Mouse (Mus musculus) kidney, adult 18-20 months (tissue): ENCODE measurements around the gene Tsen2.

Source experiments
- DNase-seq: peaks from one replicate; pipeline ENCODE4 v3.0.0; 2021

Tsen2 gene

DNA sequence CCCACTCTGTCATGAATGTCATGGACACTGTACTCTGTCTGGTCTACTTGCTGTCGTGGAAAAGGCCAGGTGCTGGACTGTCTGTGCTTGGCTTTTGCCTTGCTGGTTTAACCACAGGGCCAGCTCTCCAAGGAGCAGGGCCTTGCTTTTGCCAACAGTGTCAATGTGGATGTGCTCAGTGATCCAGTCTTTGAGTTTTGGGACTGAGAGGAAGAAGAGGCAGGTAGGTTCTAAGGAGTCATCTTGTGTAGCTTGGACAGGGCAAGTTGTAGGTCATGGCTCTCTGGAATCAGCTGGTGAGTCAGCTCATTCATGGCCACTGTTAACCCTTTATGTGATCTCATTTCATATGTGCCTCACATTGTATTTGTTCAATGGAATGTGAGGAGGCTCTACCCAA, 62.0 kb downstream of the Tsen2 start:
- no peak for DNase-seq

DNA sequence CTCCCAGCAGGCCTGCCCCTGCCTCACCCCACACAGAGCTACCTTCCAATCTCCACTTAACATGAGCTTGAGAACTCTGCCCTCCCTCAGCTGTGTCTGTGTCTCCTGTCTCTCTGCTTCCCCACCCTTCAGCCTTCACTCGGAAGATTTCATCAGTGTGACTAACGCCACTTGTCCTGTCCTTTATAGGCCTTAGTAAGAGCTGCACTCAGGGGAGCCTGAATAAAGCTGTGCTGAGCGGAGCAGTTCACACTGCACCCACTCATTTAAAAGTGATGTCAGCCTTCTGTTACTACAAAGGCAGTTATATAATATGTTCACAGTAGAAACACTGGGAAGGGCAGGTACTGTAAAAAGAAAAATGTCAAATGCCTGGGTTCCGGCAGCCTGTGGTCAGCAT, 63.0 kb downstream of the Tsen2 start:
- DNase-seq = no peak

DNA sequence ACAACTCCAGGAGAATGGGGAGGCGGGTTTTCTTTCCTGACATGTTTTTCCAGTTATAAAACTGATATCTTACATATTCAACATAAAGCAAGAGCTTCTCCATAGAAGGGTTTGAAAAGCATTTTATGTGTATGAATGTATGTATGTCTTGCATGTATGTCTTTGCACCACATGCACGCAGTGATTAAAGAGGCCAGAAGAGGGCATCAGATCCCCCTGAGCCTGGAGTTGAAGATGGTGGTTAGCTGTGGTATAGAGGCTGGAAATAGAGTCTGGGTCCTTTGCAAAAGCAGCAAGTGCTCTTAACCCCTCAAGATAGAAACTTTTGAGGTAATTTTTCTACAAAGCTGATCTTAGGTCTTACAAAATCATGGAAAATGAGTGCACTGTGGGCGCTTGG, 64.7 kb downstream of the Tsen2 start:
- peak; percentile 35 for DNase-seq

DNA sequence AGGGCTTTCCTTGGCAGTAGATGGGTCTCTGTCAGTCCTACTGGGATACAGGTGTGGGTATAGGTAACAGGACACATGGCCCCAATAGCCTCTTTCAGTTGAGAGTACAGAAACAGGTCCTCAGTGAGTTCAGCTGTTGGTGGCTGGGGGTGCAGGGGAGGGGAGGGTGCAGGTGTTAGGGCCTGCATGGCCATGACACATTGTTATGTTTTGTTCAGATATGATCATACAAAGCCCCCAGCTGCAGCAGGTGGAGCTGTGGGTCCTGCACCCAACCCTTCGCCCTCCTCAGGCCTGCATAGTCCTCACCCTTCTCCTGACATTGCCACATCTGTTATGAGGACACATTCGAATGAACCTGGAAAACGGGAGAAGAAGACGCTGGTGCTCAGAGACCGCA, 65.8 kb downstream of the Tsen2 start:
- DNase-seq = no peak

DNA sequence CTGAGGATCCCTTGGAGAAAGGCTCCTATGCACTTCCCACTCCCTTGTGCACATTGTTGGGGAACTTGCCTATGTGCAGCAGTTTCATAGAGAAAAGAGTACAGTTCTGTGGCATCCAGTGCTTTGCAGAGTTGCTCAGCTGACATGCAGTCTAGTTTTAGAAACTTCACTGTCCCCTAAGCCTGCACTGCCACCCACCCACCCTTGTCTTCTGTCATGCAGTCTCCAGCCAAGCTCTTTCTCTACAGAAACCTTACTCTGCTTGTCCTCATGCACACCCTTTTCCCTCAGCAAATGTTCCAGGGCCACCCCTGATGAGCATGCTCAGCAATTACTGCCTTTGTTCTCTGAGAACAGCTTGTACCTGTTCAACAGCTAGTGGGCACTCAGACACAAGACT, 69.3 kb downstream of the Tsen2 start:
- DNase-seq = no peak

DNA sequence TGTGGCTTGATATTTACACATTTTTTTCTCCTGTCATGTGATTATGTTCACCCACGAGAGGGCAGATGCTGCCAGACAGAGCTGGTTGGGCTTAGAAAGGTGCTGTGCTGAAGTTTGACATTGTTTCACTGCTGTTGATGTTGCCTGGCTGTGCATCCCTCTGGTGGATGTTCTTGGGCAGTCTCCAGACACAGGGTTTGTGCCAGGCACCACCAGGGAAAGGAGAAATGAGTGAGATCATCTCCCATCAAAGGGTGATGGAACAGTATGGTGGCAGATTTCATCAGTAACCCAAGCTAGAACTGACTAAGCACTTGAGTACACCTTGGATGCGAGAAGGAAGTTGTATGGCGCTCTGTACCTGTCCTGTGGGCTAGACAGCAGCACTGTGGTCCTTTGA, 71.5 kb downstream of the Tsen2 start:
- DNase-seq = no peak

DNA sequence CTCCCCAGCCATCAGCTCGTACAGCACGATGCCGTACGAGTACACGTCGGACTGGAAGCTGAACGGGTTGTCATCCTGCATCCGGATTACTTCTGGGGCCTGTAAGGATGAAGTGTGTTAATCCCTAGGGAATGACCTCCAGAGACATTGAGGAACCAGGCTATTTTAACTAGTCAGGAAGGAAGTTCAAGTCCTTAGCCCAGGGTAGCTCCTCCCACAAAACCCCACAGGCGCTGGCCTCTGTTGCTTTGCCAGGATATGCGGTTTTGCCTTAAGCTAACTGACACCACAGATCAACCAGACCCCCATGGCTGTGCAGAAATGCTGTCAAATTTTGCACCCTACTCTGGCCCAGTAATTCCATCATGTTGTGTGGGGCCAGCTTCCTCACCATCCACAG, 75.4 kb downstream of the Tsen2 start:
- peak; percentile 25 for DNase-seq

DNA sequence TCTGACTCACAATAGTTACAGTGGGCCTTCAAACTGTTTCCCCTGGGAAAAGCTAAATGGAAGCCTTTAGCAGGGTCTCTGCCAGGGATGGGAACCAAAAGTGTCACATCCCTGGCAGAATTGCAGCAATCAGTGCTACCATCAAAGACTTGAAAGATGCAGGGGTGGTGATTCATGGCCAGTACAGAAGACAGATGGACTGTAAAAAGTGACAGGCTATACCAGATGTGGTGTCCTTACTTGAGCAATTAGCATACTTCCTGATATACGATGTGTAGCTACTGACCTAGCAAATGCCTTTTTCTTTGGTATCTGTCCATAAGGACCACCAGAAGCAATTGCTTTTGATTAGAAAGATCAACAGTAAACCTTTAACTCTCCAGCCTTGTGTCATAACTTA, 76.5 kb downstream of the Tsen2 start:
- DNase-seq = no peak

DNA sequence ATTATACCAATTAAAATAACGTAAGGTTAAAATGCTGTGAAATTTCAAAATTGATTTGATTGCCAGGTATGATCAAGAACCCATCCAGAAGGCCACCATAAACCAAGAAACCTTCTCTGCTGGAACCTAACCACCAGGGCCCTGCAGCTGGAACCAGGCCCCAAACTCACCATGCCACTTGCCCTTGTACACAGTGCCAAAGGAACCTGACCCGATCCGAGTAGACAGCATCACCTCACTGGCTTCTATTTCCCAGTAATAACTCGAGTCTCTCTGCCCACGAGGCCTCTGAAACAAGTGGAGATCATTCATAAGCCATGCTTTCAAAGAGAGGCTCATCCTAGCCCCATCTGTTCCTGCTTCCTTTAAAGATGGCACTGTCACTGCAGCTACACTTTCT, 81.7 kb downstream of the Tsen2 start:
- no peak for DNase-seq
